Mouse (Mus musculus) forebrain, embryonic 14.5 days (tissue): ENCODE measurements around the gene Fgfr2. TPM values are rescaled to one million over a fixed set of nuclear protein-coding genes. Genes with fewer than 3 reads are reported as not detected.
A peak's percentile ranks its signal among the peaks of the same experiment; 100 is the strongest.

Experiments
- ATAC-seq: fragments of 200-750 bp; cut with Nextera tagmentation; 2 replicates; pipeline ENCODE4 v1.8.0; 2017; ENCODE audit warnings: mild to moderate bottlenecking, moderate library complexity
- DNase-seq: peaks from one replicate; pipeline ENCODE4 v3.0.0-alpha.2; 2015; ENCODE audit warnings: low spot score
- H3K27ac ChIP-seq: fragments of 300-500 bp; sonication (generic); 2 replicates; pipeline ENCODE4 v1.5.1; 2014; ENCODE audit warnings: low read depth, mild to moderate bottlenecking, control low read depth, low read length, moderate library complexity
- H3K27me3 ChIP-seq: fragments of 300-500 bp; sonication (generic); replicated peaks from 2 replicates; pipeline ENCODE4 v1.6.1; 2014; ENCODE audit warnings: low read length, control low read depth, mixed read lengths; ENCODE audit not compliant: control insufficient read depth, insufficient read depth
- H3K36me3 ChIP-seq: fragments of 300-500 bp; sonication (generic); 2 replicates; pipeline ENCODE4 v1.6.1; 2014; ENCODE audit warnings: low read length, control low read depth; ENCODE audit not compliant: control insufficient read depth, insufficient read depth
- H3K4me1 ChIP-seq: fragments of 300-500 bp; sonication (generic); 2 replicates; pipeline ENCODE4 v1.6.1; 2014; ENCODE audit warnings: antibody characterized with exemption, low read length, control low read depth; ENCODE audit not compliant: control insufficient read depth, insufficient read depth
- H3K4me2 ChIP-seq: fragments of 300-500 bp; sonication (generic); 2 replicates; pipeline ENCODE4 v1.6.1; 2014; ENCODE audit warnings: mild to moderate bottlenecking, control low read depth, low read length
- H3K4me3 ChIP-seq: fragments of 300-500 bp; sonication (generic); 2 replicates; pipeline ENCODE4 v1.5.1; 2014; ENCODE audit warnings: low read depth, low read length, control low read depth
- H3K9ac ChIP-seq: fragments of 300-500 bp; sonication (generic); 2 replicates; pipeline ENCODE4 v1.6.1; 2014; ENCODE audit warnings: mild to moderate bottlenecking, low read length, control low read depth, moderate library complexity
- H3K9me3 ChIP-seq: fragments of 300-500 bp; sonication (generic); replicated peaks from 2 replicates; pipeline ENCODE4 v1.6.1; 2016; ENCODE audit warnings: low read length, control low read depth, mixed read lengths; ENCODE audit not compliant: control insufficient read depth
- WGBS: fragments of 180-500 bp; shearing (Covaris S2); extraction: QIAGEN DNeasy Blood & Tissue Kit; methylation state at CpG from one replicate; pipeline ENCODE4 v1.1.7; 2014; 5-methylcytosine and 5-hydroxymethylcytosine counted together
- polyA plus RNA-seq: library from polyadenylated mRNA; unstranded; fragments of >200 nt; fragmentation: Nextera tagmentation; extraction: Ambion mirVana; gene quantifications from 2 replicates; pipeline ENCODE4 v1.2.1, GENCODE M21; 2014

The Fgfr2 gene
- polyA plus RNA-seq, 1 experiment from 2014 or later: 35.9 TPM

- H3K27ac ChIP-seq: no peak overlapping the region
- DNase-seq (peak; percentile 37), ATAC-seq (no peak)
- no peaks in the 10 kb centered on the region for H3K36me3 ChIP-seq
- peaks cover 11% of the 10 kb centered on the region; the same call in 1 of the 2 replicates for H3K4me1 ChIP-seq
- no peak overlapping the region for H3K9ac ChIP-seq
- no peaks in the 10 kb centered on the region for H3K27me3 ChIP-seq
- H3K4me2 ChIP-seq: no peak overlapping the region
- no peaks in the 10 kb centered on the region for H3K9me3 ChIP-seq
- 64% methylated on average over 3 of the region's 3 CpGs for WGBS
- no peak overlapping the region for H3K4me3 ChIP-seq
These were observed 942.1 kb downstream of the Fgfr2 start for GRCm38 (mm10) chr7:132181042-132181441.

GRCm38 (mm10) chr7:132179049-132179448 lies 944.1 kb downstream of the Fgfr2 start:
- no peak for ATAC-seq
- WGBS: 53% methylated on average over 1 of the region's 1 CpGs

GRCm38 (mm10) chr7:132174787-132175186 lies 948.4 kb downstream of the Fgfr2 start:
- Histone ChIP-seq H3K27me3 (no peaks in the 10 kb centered on the region), H3K4me3 (no peak overlapping the region), H3K9ac (no peak overlapping the region), H3K36me3 (no peaks in the 10 kb centered on the region), H3K9me3 (no peaks in the 10 kb centered on the region), H3K4me2 (no peak overlapping the region), H3K27ac (no peak overlapping the region), H3K4me1 (0 out of 2 replicates have a peak, but pooled peaks cover 2% of the 10 kb centered on the region)
- DNase-seq: no peak
- ATAC-seq: no peak
- 73% methylated on average over 5 of the region's 5 CpGs for WGBS

More at GRCm38 (mm10) chr7:132179049-132179448, 944.1 kb downstream of the Fgfr2 start:
- H3K9ac ChIP-seq: no peak overlapping the region
- no peak for DNase-seq
- no peaks in the 10 kb centered on the region for H3K27me3 ChIP-seq
- no peak overlapping the region for H3K4me3 ChIP-seq
- no peak overlapping the region for H3K27ac ChIP-seq
- no peaks in the 10 kb centered on the region for H3K36me3 ChIP-seq
- H3K4me1 ChIP-seq: peaks cover 4% of the 10 kb centered on the region; the same call in 1 of the 2 replicates
- H3K9me3 ChIP-seq: no peaks in the 10 kb centered on the region
- no peak overlapping the region for H3K4me2 ChIP-seq

GRCm38 (mm10) chr7:132174296-132174695 lies 948.9 kb downstream of the Fgfr2 start:
- 86% methylated on average over 2 of the region's 2 CpGs for WGBS
- Histone ChIP-seq H3K9ac (no peak overlapping the region), H3K27me3 (no peaks in the 10 kb centered on the region), H3K36me3 (no peaks in the 10 kb centered on the region), H3K9me3 (no peaks in the 10 kb centered on the region), H3K4me3 (no peak overlapping the region), H3K4me2 (no peak overlapping the region), H3K27ac (no peak overlapping the region), H3K4me1 (0 out of 2 replicates have a peak, but pooled peaks cover 2% of the 10 kb centered on the region)
- DNase-seq (no peak), ATAC-seq (no peak)

- no peak overlapping the region for H3K27ac ChIP-seq
- H3K36me3 ChIP-seq: no peaks in the 10 kb centered on the region
- no peak overlapping the region for H3K4me3 ChIP-seq
- H3K9ac ChIP-seq: no peak overlapping the region
- H3K4me1 ChIP-seq: 0 out of 2 replicates have a peak, but pooled peaks cover 2% of the 10 kb centered on the region
- ATAC-seq: no peak
- H3K27me3 ChIP-seq: no peaks in the 10 kb centered on the region
- H3K9me3 ChIP-seq: no peaks in the 10 kb centered on the region
- no peak overlapping the region for H3K4me2 ChIP-seq
- no peak for DNase-seq
- WGBS: 53% methylated on average over 5 of the region's 5 CpGs
These were observed 950.9 kb downstream of the Fgfr2 start for GRCm38 (mm10) chr7:132172220-132172619.

- Histone ChIP-seq H3K27me3 (no peaks in the 10 kb centered on the region), H3K4me3 (no peak overlapping the region), H3K9ac (no peak overlapping the region), H3K36me3 (no peaks in the 10 kb centered on the region), H3K4me1 (0 out of 2 replicates have a peak, but pooled peaks cover 2% of the 10 kb centered on the region), H3K27ac (no peak overlapping the region), H3K9me3 (no peaks in the 10 kb centered on the region), H3K4me2 (no peak overlapping the region)
- DNase-seq: no peak
- no peak for ATAC-seq
- 73% methylated on average over 5 of the region's 5 CpGs for WGBS
These were observed 951.4 kb downstream of the Fgfr2 start for GRCm38 (mm10) chr7:132171716-132172115.

GRCm38 (mm10) chr7:132169419-132170169 lies 953.6 kb downstream of the Fgfr2 start:
- Histone ChIP-seq H3K27me3 (no peaks in the 10 kb centered on the region), H3K9ac (no peak overlapping the region), H3K4me1 (0 out of 2 replicates have a peak, but pooled peaks cover 2% of the 10 kb centered on the region), H3K27ac (no peak overlapping the region), H3K4me2 (no peak overlapping the region), H3K9me3 (no peaks in the 10 kb centered on the region), H3K4me3 (no peak overlapping the region), H3K36me3 (no peaks in the 10 kb centered on the region)
- DNase-seq (peak; percentile 41), ATAC-seq (0 out of 2 replicates have a peak, but pooled peaks have one; percentile 28)
- WGBS: 53% methylated on average over 7 of the region's 7 CpGs

- peak; percentile 88 for DNase-seq
- peak; percentile 92 for ATAC-seq
These were observed 955.9 kb downstream of the Fgfr2 start for GRCm38 (mm10) chr7:132167239-132167638.

GRCm38 (mm10) chr7:132162254-132162653 lies 960.9 kb downstream of the Fgfr2 start:
- Histone ChIP-seq H3K4me1 (peaks cover 4% of the 10 kb centered on the region; the same call in 1 of the 2 replicates), H3K4me3 (no peak overlapping the region), H3K36me3 (no peaks in the 10 kb centered on the region), H3K27me3 (no peaks in the 10 kb centered on the region), H3K27ac (no peak overlapping the region), H3K9ac (no peak overlapping the region), H3K9me3 (no peaks in the 10 kb centered on the region), H3K4me2 (no peak overlapping the region)
- DNase-seq (peak; percentile 51), ATAC-seq (no peak; the same call in 1 of the 2 replicates)
- 59% methylated on average over 3 of the region's 3 CpGs for WGBS

More at GRCm38 (mm10) chr7:132167239-132167638, 955.9 kb downstream of the Fgfr2 start:
- 37% methylated on average over 4 of the region's 4 CpGs for WGBS
- Histone ChIP-seq H3K9me3 (no peaks in the 10 kb centered on the region), H3K36me3 (no peaks in the 10 kb centered on the region), H3K9ac (no peak overlapping the region), H3K4me3 (no peak overlapping the region), H3K27ac (no peak overlapping the region), H3K27me3 (no peaks in the 10 kb centered on the region), H3K4me2 (no peak overlapping the region), H3K4me1 (no peaks in the 10 kb centered on the region)
